Mouse (Mus musculus) heart, postnatal 0 days (tissue): ENCODE measurements around the gene AW011738.

Experiments used
- CTCF ChIP-seq: IDR thresholded peaks from 2 replicates; pipeline ENCODE4 v1.5.1; 2016; ENCODE audit warnings: antibody characterized with exemption, control low read depth, low read depth
- EP300 ChIP-seq: IDR thresholded peaks from 2 replicates; pipeline ENCODE4 v1.6.1; 2016; ENCODE audit warnings: antibody characterized with exemption, low read depth

GRCm38 (mm10) chr4:156168611-156169010 lies 34.5 kb upstream of the AW011738 start:
- TF ChIP-seq CTCF (no peak), EP300 (no peak)
